Mouse (Mus musculus) G1E (cell line): Measurements from ENCODE around the gene Itga11.

Source experiments
- CTCF ChIP-seq: IDR thresholded peaks from 2 replicates; pipeline ENCODE4 v1.5.1; 2012; ENCODE audit warnings: low read depth, low read length, inconsistent platforms, mixed read lengths
- GATA1 ChIP-seq: IDR thresholded peaks from 2 replicates; pipeline ENCODE4 v1.6.1; 2012; ENCODE audit warnings: borderline replicate concordance, low read length, inconsistent platforms, mixed read lengths
- POLR2AphosphoS5 ChIP-seq: IDR thresholded peaks from 2 replicates; pipeline ENCODE4 v1.6.1; 2012; ENCODE audit warnings: low read depth, low read length, inconsistent platforms; ENCODE audit not compliant: insufficient replicate concordance
- TAL1 ChIP-seq: conservative IDR thresholded peaks from 2 replicates; pipeline ENCODE4 v1.6.1; 2012; ENCODE audit warnings: low read depth, low read length, inconsistent platforms, mixed read lengths

DNA sequence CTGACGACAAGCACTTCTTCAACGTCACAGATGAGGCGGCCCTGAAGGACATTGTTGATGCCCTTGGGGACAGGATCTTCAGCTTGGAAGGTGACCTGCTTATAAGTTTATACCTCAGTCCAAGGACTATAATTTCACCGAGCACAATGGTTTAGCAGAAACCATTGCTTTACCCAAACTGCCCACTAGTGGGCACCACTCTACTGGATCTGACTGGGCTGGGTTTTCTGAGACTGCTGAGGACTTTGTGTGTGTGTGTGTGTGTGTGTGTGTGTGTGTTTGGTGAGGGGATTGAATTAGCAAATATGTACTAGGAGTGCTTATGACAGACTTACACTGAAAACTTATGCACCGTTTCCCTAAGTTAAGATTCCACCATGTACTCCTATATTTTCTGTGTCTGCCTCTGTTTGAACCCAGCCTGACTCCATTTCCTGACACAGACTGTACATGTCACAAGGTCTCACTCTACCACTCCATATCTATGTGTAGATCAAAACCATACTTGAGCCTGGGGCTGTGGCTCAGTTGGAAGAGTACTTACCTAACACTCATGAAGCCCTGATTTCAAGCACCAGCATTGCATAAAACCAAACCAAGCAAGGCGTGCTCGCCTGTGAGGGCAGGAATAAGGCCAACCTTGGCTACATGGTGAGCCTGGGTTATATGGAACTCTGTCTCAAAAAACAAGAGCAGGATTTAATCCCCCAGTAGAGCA, 67.1 kb downstream of the Itga11 start:
- peak; percentile 63 for TF ChIP-seq CTCF
- no peak for TF ChIP-seq GATA1
- no peak for TF ChIP-seq TAL1
- TF ChIP-seq POLR2AphosphoS5, result no peak
